Mouse (Mus musculus) kidney, postnatal 36 days (tissue): ENCODE measurements around the gene Golph3l.
A peak's percentile ranks its signal among the peaks of the same experiment; 100 is the strongest.
"Not testable (repeated sequence)": the region's sequence is repeated elsewhere in the genome, so short reads cannot be mapped to it uniquely, and the experiment has no call there.

Experiments used
- DNase-seq, 2 experiments: peaks; one replicate each; pipeline ENCODE4 v3.0.0; 2021 to 2022; ENCODE audit warnings: mixed read lengths in 2 of 2

Golph3l gene

GRCm38 (mm10) chr3:95624628-95625503 is 36.1 kb downstream of the Golph3l start, which contains the start of gene Ensa:
Gene Ensa (plus strand): TSS chr3:95624993.
- DNase-seq: peak; percentile 97 to 100

- DNase-seq: no peak
Measured at GRCm38 (mm10) chr3:95627763-95628162, 39.0 kb downstream of the Golph3l start.

DNA sequence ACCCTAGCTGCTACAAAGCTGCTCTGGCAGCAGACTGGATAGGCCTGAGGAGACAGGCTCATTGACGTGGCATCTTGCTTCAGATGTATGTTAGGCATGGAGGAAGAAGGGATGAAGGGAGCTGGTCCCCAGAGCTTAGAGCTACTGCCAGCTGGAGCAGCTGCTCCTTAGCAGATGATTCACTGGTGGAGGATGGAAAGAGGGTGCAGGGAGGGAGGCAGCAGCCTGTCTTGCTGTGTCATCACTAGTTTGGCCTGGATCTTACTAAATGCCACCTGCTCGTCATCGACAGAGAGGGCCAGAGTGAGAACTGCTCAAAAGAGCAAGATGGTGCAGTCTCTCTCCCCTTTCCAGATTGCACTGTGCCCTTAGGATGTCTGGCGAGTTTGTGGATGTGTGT is 41.0 kb downstream of the Golph3l start:
- no peak for DNase-seq

GRCm38 (mm10) chr3:95630856-95631255 is 42.1 kb downstream of the Golph3l start:
- no peak for DNase-seq

DNA sequence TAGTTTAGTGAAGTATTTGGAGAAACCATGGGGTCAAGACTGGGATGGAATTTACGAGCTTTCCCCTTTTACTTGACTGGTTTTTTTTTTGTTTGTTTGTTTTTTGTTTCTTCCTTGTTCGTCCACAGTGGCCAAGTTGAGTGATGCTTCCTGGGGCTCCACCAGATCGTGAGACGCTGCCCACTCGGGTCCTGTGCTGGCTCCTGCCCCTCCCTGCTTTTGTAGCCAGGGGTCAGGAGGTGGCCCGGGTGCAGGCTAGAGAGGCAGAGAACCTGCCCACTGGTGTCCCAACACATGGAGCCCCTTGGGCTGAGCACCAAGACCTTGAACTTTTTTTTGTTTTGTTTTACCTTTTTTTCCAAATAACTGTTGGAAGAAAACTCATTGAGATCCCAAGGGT is 42.6 kb downstream of the Golph3l start:
- DNase-seq: no peak

- peak; percentile 25 to 31 for DNase-seq
Measured at GRCm38 (mm10) chr3:95632648-95633588, 44.2 kb downstream of the Golph3l start.

DNA sequence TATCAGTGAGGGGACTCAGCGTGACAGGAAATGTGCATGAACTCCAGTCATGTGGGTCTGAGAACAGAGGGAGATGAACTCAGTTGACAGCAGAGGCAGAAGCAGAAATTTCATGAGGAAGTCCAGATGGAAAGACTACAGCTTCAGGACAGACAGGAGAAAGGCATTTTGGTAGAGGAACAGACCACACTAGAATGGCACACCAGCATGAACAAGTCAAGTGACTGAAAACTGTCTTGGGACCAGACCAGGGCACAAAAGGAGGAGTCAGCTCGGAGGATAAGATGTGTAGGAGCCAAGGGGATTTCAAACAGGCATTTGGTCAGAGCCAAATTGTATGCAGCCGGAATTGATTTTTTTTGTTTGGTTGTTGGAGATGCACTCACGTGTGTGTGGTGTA is 46.9 kb downstream of the Golph3l start:
- DNase-seq: peak in 1 of 2 experiments; percentile 30

GRCm38 (mm10) chr3:95636072-95636471 is 47.3 kb downstream of the Golph3l start:
- peak in 1 of 2 experiments; percentile 64 for DNase-seq

DNA sequence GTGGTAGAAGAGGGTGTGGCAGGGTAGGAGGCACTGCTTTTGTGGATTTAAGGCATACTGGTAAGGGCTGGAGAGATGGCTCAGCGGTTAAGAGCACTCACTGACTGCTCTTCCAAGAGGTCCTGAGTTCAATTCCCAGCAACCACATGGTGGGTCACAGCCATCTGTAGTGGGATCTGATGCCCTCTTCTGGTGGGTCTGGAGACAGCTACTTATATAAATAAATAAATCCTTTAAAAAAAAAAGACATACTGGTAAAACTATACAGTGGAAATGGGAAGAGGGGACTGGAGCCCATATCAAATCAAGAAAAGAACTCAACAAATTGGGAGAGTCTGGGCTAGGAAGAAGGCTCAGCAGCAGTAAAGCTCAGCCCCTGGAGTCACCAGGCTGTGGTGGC is 51.0 kb downstream of the Golph3l start:
- DNase-seq: no peak

GRCm38 (mm10) chr3:95643097-95643496 is 54.4 kb downstream of the Golph3l start:
- no peak for DNase-seq

DNA sequence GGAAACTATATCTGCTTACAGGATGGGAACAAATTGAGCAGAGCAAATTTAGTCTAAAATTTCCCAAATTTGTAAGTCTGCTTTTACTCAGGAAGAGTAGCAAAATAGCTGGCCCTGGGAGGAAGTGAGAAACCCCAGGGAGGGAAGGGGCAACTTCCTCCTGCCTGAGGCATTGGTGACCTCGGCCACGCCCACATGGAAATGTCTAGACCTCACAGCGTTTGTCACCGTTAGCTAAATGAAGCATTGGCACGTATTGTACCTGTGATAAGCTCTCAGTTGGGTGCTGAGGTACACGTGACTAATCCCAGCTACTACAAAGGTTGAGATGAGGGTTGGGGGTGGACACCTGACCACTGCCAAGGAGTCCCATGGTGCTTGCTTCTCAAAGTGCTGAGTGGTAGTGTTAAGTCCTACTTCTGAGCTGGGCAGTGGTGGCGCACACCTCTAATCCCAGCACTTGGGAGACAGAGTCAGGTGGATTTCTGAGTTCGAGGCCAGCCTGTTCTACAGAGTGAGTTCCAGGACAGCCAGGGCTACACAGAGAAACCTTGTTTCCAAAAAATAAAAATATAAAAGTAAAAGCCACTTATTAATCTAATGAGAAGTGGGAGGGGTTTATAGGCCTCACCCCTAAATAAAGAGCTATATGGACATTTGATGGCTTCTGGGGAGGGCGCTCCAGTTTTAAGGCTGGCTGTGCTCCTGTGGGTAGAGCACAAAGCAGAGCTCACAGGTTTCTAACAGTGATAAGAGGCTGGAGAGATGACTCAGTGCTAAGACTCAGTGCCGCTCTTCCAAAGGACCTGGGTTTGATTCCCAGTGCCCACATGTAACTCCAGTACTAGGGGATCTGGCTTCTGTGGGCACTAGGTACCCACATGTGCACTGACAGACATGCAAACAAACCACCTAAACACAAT is 56.8 kb downstream of the Golph3l start:
- DNase-seq: peak; percentile 58 to 65

DNA sequence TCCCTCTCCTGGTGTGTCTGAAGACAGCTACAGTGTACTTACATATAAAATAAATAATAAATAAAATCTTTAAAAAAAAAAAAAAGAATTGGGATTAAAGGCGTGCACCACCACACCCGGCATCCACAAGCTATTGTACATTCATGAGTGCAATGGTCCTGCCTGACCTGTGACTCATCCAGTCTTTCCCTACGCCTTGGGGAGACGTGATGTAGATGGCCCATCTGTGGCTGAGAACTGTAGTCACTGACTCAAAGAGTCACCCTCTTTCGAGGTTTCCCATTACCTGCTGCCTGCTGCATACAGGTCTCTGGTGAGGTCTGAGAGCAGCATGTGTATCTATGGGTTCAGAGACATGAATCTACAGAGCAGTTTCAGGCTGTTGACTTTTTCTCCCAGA is 59.3 kb downstream of the Golph3l start:
- DNase-seq: no peak

DNA sequence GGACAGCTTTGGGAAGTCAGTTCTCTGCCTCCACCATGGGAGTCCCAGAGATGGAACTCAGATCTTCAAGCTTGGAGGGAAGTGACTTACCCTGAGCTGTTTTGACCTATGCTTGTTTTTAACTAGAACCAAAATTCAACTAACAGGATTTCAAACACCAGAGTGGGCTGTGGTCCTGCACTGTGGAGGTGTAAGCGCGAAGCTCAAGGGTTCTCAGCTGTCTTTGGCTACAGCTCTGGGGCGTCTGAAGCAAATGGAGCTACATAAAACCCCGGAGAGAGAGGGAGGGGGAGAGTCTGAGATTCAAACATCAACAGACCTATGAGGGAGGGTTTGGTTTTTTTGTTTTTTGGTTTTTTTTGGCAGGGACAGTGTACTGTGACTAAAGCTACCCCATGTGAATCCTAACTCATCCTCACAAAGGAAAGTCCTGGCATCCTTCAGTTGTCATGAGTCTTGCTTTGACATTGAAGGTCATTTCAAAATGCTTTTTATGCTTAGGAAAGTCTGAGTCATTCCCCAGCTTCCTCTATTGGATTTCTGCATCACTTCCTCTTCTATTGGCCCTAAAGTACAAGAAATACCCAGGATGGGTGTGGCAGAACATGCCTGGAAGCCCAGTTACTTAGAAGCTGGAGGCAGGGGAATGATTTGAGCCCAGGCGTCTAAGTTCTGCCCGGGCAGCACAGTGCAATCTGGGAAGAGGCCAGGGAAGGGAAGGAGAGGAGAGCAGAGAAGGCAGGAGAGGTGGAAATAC is 61.7 kb downstream of the Golph3l start:
- DNase-seq: peak; percentile 46 to 79

DNA sequence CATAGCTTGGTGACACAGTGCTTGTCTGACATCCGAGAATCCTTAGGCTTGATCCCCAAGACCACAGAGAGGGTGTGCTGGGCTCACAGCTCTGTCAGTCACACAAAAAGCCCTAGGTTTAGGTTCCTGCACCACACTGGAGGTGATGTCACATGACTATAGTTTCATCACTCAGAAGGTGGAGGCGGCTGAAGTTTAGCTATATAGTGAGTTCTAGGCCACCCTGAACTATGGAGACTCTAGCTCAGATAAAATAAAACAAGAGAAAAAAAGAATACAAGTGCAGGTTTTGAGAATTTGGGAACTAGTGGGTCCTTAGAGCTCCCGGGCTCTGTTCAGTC is 62.3 kb downstream of the Golph3l start:
- no peak for DNase-seq

DNA sequence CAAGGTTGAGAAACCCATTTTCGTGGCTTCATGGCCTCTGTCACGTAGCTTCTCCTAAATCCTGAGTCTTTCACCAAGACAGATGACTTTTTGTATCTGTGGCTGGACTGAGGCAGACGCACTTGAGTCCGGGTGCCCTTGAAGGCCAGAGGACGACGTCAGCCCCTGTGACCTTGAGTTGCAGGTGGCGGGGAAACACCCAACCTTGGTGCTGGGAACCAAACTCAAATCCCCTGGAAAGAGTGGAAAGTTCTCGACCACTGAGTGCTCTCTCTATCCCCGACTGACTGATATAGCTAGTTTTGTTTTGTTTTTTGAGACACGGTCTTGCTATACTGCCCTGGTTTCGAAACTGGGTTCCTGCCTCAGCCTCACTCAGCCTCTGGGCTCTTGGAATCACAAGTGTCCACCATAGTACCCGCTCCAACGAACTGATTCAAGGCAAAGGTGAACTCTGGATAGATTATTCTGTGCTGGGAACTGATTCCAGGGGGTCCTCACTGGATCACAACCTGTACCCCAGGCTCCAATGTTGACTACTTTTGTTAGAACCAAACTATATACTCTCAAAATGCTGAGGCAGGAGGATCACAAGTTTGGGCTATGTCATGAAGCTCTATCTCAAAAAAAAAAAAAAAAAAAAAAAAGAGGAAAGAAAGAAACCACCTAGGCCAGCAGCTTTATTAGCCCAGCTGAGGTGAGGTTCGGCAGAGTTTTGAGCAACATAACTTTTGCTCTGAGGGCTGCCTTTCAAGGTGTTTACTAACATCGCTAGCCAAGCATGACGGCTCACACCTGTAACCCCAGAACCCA is 62.9 kb downstream of the Golph3l start:
- no peak for DNase-seq

GRCm38 (mm10) chr3:95652204-95652811 is 63.6 kb downstream of the Golph3l start:
- no peak for DNase-seq

DNA sequence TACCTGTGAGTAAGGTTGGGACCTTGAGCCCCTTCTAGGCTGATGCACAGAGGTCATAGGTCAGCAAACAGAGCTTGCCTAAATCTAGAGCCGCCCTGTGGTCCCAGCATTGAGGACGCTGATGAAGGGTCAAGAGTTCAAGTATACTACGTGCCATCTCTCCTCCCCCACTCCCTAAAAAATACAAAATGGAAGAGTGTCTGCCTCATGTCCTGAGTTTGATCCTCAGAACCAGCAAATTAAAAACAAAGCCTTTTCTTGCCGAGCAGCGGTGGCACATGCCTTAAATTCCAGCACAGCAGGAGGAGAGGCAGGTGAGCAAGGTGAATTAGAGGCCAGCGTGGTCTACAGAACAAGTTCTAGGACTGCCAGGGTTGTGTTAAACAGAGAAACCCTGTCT is 64.1 kb downstream of the Golph3l start:
- DNase-seq: no peak

GRCm38 (mm10) chr3:95653473-95654034 is 64.8 kb downstream of the Golph3l start:
- no peak for DNase-seq

- not testable (repeated sequence) for DNase-seq
Measured at GRCm38 (mm10) chr3:95654371-95654770, 65.6 kb downstream of the Golph3l start.

DNA sequence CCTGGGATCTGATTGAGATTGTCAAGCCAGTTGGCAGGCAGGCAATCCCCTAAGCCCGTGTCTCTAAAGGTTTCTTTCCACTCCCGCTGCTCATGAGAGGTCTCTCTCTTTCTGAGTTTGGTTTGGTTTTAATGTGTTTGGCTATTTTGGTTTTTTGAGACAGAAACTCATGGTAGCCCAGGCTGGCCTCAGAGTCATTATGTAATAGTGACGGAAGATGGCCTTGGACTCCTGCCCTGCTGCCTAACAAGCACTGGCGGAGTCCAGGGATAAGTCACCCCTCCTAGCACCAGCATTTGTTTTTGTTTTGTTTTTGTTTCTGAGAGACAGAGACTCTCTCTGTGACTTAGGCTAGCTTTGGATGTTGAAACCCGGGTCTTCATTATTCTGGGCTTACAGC is 66.7 kb downstream of the Golph3l start:
- DNase-seq: peak in 1 of 2 experiments; percentile 37
